Mouse (Mus musculus) adrenal gland, postnatal 4 days (tissue): ENCODE data around the gene Tbx4. TPM values are rescaled to one million over a fixed set of nuclear protein-coding genes. Genes with fewer than 3 reads are reported as not detected.

Source experiments
- DNase-seq, 2 experiments: peaks; one replicate each; pipeline ENCODE4 v3.0.0; 2021 to 2022; ENCODE audit warnings: low spot score in 2 of 2, mixed read lengths in 2 of 2
- long read RNA-seq, 2 experiments: library from polyadenylated mRNA; stranded (forward); transcript quantifications; one replicate each; pipeline ENCODE4 v2.0.0; 2021
- total RNA-seq, 2 experiments: library from RNA; stranded (reverse); gene quantifications; 2 replicates each; pipeline ENCODE4 v1.2.3; 2021

Gene Tbx4
- not detected for total RNA-seq
- long read RNA-seq, experiment 1 = 0 reads
- long read RNA-seq, experiment 2 = 0 reads

GRCm38 (mm10) chr11:85885665-85886428 lies at the start of gene Tbx4:
Tbx4 (plus strand) TSS chr11:85886422.
- DNase-seq = no peak

GRCm38 (mm10) chr11:85836523-85837290 lies 49.5 kb upstream of the Tbx4 start:
- DNase-seq = no peak

- DNase-seq = no peak
Observed at GRCm38 (mm10) chr11:85837291-85837647, 49.0 kb upstream of the Tbx4 start.

GRCm38 (mm10) chr11:85837648-85838423 lies 48.4 kb upstream of the Tbx4 start:
- DNase-seq = no peak

GRCm38 (mm10) chr11:85838424-85839257 lies 47.6 kb upstream of the Tbx4 start:
- DNase-seq = no peak

GRCm38 (mm10) chr11:85839258-85840030 lies 46.8 kb upstream of the Tbx4 start:
- DNase-seq = no peak

- DNase-seq = no peak
Observed at GRCm38 (mm10) chr11:85840031-85840802, 46.0 kb upstream of the Tbx4 start.

GRCm38 (mm10) chr11:85840803-85841145 lies 45.4 kb upstream of the Tbx4 start:
- no peak for DNase-seq

GRCm38 (mm10) chr11:85841211-85841681 lies 45.0 kb upstream of the Tbx4 start:
- DNase-seq = no peak

- no peak for DNase-seq
Observed at GRCm38 (mm10) chr11:85841980-85842379, 44.2 kb upstream of the Tbx4 start.

GRCm38 (mm10) chr11:85842596-85843346 lies 43.5 kb upstream of the Tbx4 start:
- DNase-seq = no peak

- DNase-seq = peak; percentile 71 to 76
Observed at GRCm38 (mm10) chr11:85843347-85843692, 42.9 kb upstream of the Tbx4 start.

- peak; percentile 91 to 92 for DNase-seq
Observed at GRCm38 (mm10) chr11:85844144-85844965, 41.9 kb upstream of the Tbx4 start.

GRCm38 (mm10) chr11:85844971-85845370 lies 41.3 kb upstream of the Tbx4 start:
- DNase-seq = no peak

GRCm38 (mm10) chr11:85845921-85846320 lies 40.3 kb upstream of the Tbx4 start:
- DNase-seq = no peak

- DNase-seq = no peak
Observed at GRCm38 (mm10) chr11:85846509-85846908, 39.7 kb upstream of the Tbx4 start.

- DNase-seq = peak in 1 of 2 experiments; percentile 54
Observed at GRCm38 (mm10) chr11:85849037-85849436, 37.2 kb upstream of the Tbx4 start.

GRCm38 (mm10) chr11:85850233-85850632 lies 36.0 kb upstream of the Tbx4 start, which contains the start of gene Gm11444:
Gm11444 (minus strand) TSS chr11:85850333.
- no peak for DNase-seq
